Mouse (Mus musculus): ENCODE data around the gene Reln. TPM values are rescaled to one million over a fixed set of nuclear protein-coding genes. Genes with fewer than 3 reads are reported as not detected.

The Reln gene
- polyA plus RNA-seq, 1 experiment from 2014 or later = 18.7 TPM

DNA sequence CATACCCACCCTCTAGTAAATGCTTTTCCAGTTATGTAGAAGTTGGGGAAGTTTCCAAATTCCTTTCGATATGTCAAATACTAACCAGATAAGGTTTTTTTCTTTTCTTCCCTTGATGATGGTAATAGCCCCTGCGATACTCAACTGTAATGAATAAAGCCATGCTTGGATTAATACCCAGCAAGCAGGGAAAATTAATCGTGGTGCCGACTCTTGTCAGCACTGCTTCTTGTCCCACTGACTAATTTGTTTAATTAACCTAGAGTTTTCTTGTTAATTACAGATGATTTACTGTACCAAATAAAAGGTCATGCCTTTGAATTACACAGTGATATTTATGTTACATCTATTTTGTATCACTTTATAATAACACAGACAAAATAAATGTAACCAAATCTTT lies 65.3 kb downstream of the Reln start:
- H3K9ac ChIP-seq = no peak overlapping the region
- H3K36me3 ChIP-seq (replicated peaks) = no peaks in the 10 kb centered on the region
- no peak overlapping the region for H3K27ac ChIP-seq (replicated peaks)
- no peak overlapping the region for H3K4me2 ChIP-seq
- 73% methylated on average over 4 of the region's 4 CpGs for WGBS (ENCODE audit: insufficient replicate concordance)
- no peaks in the 10 kb centered on the region for H3K9me3 ChIP-seq (replicated peaks)
- no peaks in the 10 kb centered on the region for H3K27me3 ChIP-seq
- H3K4me1 ChIP-seq (replicated peaks) = no peaks in the 10 kb centered on the region
- no peak overlapping the region for H3K4me3 ChIP-seq (replicated peaks)
- ATAC-seq (ENCODE audit: insufficient read depth) = no peak

DNA sequence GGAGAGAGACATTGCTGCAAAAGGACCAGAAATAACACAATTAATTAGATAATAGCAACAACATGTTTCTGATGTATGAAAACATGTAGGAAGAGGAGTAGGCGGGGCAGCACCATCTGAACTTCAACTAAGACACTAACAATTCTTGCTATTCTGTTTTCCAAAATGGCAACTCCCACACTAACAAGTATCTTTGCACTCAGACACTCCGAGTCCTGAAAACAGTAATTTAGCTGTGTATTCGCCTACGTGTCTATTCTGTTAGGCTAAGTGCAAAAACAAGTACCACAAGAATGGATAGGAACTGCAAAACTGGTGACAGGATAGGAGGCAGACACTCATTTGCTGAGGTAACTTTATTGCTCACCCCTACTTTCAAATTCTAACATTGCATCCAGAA lies 70.4 kb downstream of the Reln start:
- H3K27ac ChIP-seq (replicated peaks) = no peak overlapping the region
- H3K36me3 ChIP-seq (replicated peaks) = no peaks in the 10 kb centered on the region
- H3K4me3 ChIP-seq (replicated peaks) = no peak overlapping the region
- H3K27me3 ChIP-seq = no peaks in the 10 kb centered on the region
- no peak for ATAC-seq (ENCODE audit: insufficient read depth)
- H3K9me3 ChIP-seq (replicated peaks) = no peaks in the 10 kb centered on the region
- no peak overlapping the region for H3K4me2 ChIP-seq
- no peak overlapping the region for H3K9ac ChIP-seq
- H3K4me1 ChIP-seq (replicated peaks) = no peaks in the 10 kb centered on the region
- 64% methylated on average over 4 of the region's 4 CpGs for WGBS (ENCODE audit: insufficient replicate concordance)

DNA sequence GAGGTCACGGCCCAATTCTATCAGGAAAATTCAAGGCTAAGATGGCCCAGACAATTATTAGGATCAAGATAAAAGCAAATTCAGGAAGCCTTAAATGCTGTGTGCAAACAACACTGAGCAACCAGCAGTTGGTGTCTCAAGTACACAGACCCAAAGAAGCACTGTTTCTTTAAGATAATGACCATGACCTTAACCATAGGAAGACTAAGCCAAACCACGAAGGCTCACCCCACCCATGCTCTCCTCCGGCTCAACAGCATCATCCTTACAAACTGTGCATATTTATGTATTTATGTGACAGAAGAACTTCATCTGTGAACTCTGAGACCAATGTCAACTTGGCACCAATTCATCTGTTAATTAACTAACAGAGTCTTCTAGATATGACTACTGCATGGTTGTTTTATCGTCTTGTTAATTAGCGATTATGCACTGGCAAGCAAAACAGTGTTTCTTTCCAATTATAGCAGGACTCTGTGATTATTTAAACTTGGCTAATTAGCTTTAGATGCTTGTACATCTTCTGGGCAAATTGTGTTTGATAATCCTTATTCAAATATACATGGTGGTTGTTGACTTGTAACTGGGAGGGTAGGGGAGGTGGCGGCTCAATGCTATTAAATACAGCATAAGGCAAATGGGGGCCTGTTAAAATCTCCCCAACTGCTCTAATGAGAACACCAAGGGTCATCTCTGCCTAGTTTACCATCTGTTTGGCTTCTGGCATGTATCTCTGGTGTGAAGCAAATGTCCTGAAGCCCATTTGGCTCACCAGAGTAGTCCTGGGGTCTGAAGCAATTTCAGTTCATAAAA lies 77.8 kb downstream of the Reln start:
- Histone ChIP-seq H3K9ac (no peak overlapping the region), H3K4me3 (replicated peaks) (no peak overlapping the region), H3K9me3 (replicated peaks) (no peaks in the 10 kb centered on the region), H3K36me3 (replicated peaks) (no peaks in the 10 kb centered on the region), H3K4me1 (replicated peaks) (no peaks in the 10 kb centered on the region), H3K4me2 (no peak overlapping the region), H3K27me3 (no peaks in the 10 kb centered on the region), H3K27ac (replicated peaks) (no peak overlapping the region)
- ATAC-seq (ENCODE audit: insufficient read depth) = no peak
- WGBS (ENCODE audit: insufficient replicate concordance) = 47% methylated on average over 6 of the region's 6 CpGs

DNA sequence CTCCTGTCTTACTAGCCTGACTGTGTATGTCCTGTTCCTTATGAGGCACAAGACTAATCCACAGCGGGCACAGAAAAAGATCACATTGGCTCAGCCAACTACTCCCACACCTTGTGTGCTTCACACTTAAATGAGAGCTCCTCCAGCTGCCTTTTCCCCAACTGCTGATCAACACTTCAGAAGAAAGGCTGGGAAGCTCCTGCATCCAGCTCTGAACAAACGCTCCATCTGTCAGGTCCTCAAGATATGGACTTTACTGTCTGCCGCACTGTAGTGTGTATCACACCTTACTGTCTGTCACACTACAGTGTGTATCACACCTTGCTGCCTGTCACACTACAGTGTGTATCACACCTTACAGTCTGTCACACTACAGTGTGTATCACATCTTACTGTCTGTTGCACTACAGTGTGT lies 82.1 kb downstream of the Reln start:
- Histone ChIP-seq H3K27me3 (no peaks in the 10 kb centered on the region), H3K9ac (no peak overlapping the region), H3K9me3 (replicated peaks) (no peaks in the 10 kb centered on the region), H3K4me1 (replicated peaks) (no peaks in the 10 kb centered on the region), H3K4me3 (replicated peaks) (no peak overlapping the region), H3K27ac (replicated peaks) (no peak overlapping the region), H3K36me3 (replicated peaks) (no peaks in the 10 kb centered on the region), H3K4me2 (no peak overlapping the region)
- ATAC-seq (ENCODE audit: insufficient read depth) = no peak
- WGBS (ENCODE audit: insufficient replicate concordance) = 65% methylated on average over 3 of the region's 3 CpGs

- Histone ChIP-seq H3K4me2 (no peak overlapping the region), H3K27ac (replicated peaks) (no peak overlapping the region), H3K9me3 (replicated peaks) (no peaks in the 10 kb centered on the region), H3K27me3 (no peaks in the 10 kb centered on the region), H3K36me3 (replicated peaks) (no peaks in the 10 kb centered on the region), H3K4me3 (replicated peaks) (no peak overlapping the region), H3K9ac (no peak overlapping the region), H3K4me1 (replicated peaks) (no peaks in the 10 kb centered on the region)
- WGBS (ENCODE audit: insufficient replicate concordance) = 80% methylated on average over 3 of the region's 3 CpGs
- ATAC-seq (ENCODE audit: insufficient read depth) = no peak
These were observed 89.2 kb downstream of the Reln start for GRCm38 (mm10) chr5:22255346-22255745.

DNA sequence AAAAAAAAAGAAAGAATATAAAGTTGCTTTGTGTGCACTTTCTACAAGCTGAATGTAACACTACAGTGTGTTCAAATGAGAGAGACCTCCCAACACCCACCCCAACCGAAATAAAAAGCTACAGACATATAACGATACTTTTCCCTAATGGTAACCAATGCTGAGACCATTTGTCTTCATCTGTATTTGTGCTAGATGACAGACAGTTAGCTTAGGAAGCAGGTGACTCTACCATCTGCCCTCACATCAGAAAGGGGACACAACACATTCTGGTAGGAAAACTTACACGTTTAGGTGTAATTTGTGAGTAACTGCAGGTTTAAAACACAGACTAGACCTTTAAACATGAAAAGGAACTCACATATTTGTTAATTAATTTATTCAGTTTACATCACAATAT lies 90.6 kb downstream of the Reln start:
- Histone ChIP-seq H3K27me3 (no peaks in the 10 kb centered on the region), H3K4me1 (replicated peaks) (no peaks in the 10 kb centered on the region), H3K36me3 (replicated peaks) (no peaks in the 10 kb centered on the region), H3K9ac (no peak overlapping the region), H3K4me2 (no peak overlapping the region), H3K27ac (replicated peaks) (no peak overlapping the region), H3K4me3 (replicated peaks) (no peak overlapping the region), H3K9me3 (replicated peaks) (no peaks in the 10 kb centered on the region)
- WGBS (ENCODE audit: insufficient replicate concordance) = 53% methylated on average over 3 of the region's 3 CpGs
- ATAC-seq (ENCODE audit: insufficient read depth) = no peak

DNA sequence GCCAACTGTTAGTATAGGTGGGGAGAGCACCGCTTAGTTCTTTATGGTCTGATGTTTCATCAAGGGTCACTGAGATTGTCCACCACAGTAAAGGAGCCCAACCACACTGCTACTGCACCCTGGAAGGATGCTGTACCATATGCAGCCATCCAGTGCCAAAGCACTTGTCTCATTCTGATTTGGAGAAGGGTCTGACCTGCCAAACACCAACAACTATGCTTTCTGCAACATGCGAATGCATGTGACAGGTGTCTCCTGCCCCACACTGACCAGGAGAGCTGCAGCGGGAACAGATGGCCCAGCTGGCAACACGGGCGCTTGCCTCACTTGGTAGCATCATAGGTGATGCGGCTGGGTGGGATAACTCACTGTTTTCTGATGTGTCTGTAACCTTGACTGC lies 91.2 kb downstream of the Reln start:
- no peak overlapping the region for H3K4me2 ChIP-seq
- ATAC-seq (ENCODE audit: insufficient read depth) = no peak
- H3K27me3 ChIP-seq = no peaks in the 10 kb centered on the region
- 74% methylated on average over 6 of the region's 6 CpGs for WGBS (ENCODE audit: insufficient replicate concordance)
- no peaks in the 10 kb centered on the region for H3K9me3 ChIP-seq (replicated peaks)
- H3K4me1 ChIP-seq (replicated peaks) = no peaks in the 10 kb centered on the region
- H3K4me3 ChIP-seq (replicated peaks) = no peak overlapping the region
- no peak overlapping the region for H3K9ac ChIP-seq
- no peaks in the 10 kb centered on the region for H3K36me3 ChIP-seq (replicated peaks)
- H3K27ac ChIP-seq (replicated peaks) = no peak overlapping the region

- Histone ChIP-seq H3K36me3 (replicated peaks) (no peaks in the 10 kb centered on the region), H3K9me3 (replicated peaks) (no peaks in the 10 kb centered on the region), H3K9ac (no peak overlapping the region), H3K4me2 (no peak overlapping the region), H3K27ac (replicated peaks) (no peak overlapping the region), H3K27me3 (no peaks in the 10 kb centered on the region), H3K4me3 (replicated peaks) (no peak overlapping the region), H3K4me1 (replicated peaks) (no peaks in the 10 kb centered on the region)
- WGBS (ENCODE audit: insufficient replicate concordance) = 61% methylated on average over 6 of the region's 6 CpGs
- ATAC-seq (ENCODE audit: insufficient read depth) = no peak
These were observed 96.7 kb downstream of the Reln start for GRCm38 (mm10) chr5:22247850-22248249.

DNA sequence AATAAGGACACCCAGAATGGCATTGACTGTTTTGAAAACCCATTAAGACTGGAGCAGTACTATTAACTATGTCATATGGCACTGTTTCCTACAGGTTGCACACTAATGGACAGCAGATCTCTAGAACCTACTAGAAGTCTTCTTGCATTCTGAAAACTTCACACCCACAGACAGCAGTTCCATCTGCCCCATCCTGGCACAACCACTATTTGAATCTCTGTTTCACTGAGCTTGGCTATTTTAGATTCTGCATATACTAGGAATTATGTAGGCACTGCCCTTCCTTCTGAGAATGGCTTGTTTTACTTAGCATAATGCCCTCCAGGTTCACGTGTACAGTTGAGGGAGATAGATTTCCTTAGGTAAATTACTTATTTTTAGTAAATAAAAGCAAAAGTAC lies 99.4 kb downstream of the Reln start:
- Histone ChIP-seq H3K27ac (replicated peaks) (no peak overlapping the region), H3K9ac (no peak overlapping the region), H3K4me1 (replicated peaks) (no peaks in the 10 kb centered on the region), H3K27me3 (no peaks in the 10 kb centered on the region), H3K9me3 (replicated peaks) (no peaks in the 10 kb centered on the region), H3K4me2 (no peak overlapping the region), H3K4me3 (replicated peaks) (no peak overlapping the region), H3K36me3 (replicated peaks) (no peaks in the 10 kb centered on the region)
- ATAC-seq (ENCODE audit: insufficient read depth) = no peak
- WGBS (ENCODE audit: insufficient replicate concordance) = 47% methylated on average over 1 of the region's 1 CpGs

- 56% methylated on average over 2 of the region's 2 CpGs for WGBS (ENCODE audit: insufficient replicate concordance)
- Histone ChIP-seq H3K4me2 (no peak overlapping the region), H3K9me3 (replicated peaks) (no peaks in the 10 kb centered on the region), H3K27ac (replicated peaks) (no peak overlapping the region), H3K4me1 (replicated peaks) (no peaks in the 10 kb centered on the region), H3K4me3 (replicated peaks) (no peak overlapping the region), H3K27me3 (no peaks in the 10 kb centered on the region), H3K9ac (no peak overlapping the region), H3K36me3 (replicated peaks) (no peaks in the 10 kb centered on the region)
- no peak for ATAC-seq (ENCODE audit: insufficient read depth)
These were observed 101.0 kb downstream of the Reln start for GRCm38 (mm10) chr5:22243538-22243937.

DNA sequence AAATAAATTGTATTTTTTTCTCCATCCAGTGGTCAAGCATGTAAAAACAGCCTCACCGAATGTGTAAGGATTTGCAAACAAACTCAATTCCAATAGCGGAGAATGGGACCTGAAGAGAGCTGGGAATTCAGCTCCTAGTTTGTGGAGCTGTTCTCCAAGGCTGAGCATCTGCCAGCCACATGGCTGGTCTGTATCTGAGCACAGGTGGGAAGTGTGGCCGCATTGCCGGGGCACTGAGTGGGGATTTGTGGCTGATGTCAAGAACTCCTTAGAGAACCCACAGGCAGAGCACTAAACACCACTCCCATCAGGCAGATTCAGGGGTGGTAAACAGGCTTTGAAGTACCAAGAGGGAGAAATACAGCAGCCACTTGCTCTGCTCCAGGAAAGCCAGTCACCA lies 102.9 kb downstream of the Reln start:
- Histone ChIP-seq H3K27me3 (no peaks in the 10 kb centered on the region), H3K36me3 (replicated peaks) (no peaks in the 10 kb centered on the region), H3K4me1 (replicated peaks) (no peaks in the 10 kb centered on the region)

GRCm38 (mm10) chr5:22236801-22237200 lies 107.7 kb downstream of the Reln start:
- no peaks in the 10 kb centered on the region for H3K4me1 ChIP-seq (replicated peaks)
- ATAC-seq (ENCODE audit: insufficient read depth) = no peak
- no peaks in the 10 kb centered on the region for H3K36me3 ChIP-seq (replicated peaks)
- no peak overlapping the region for H3K9ac ChIP-seq
- WGBS (ENCODE audit: insufficient replicate concordance) = 52% methylated on average over 6 of the region's 6 CpGs
- no peaks in the 10 kb centered on the region for H3K27me3 ChIP-seq
- H3K4me2 ChIP-seq = no peak overlapping the region
- H3K4me3 ChIP-seq (replicated peaks) = no peak overlapping the region
- no peaks in the 10 kb centered on the region for H3K9me3 ChIP-seq (replicated peaks)
- H3K27ac ChIP-seq (replicated peaks) = no peak overlapping the region

More for the DNA sequence above, 102.9 kb downstream of the Reln start:
- WGBS (ENCODE audit: insufficient replicate concordance) = 70% methylated on average over 4 of the region's 4 CpGs
- no peak for ATAC-seq (ENCODE audit: insufficient read depth)
- Histone ChIP-seq H3K27ac (replicated peaks) (no peak overlapping the region), H3K4me2 (no peak overlapping the region), H3K9ac (no peak overlapping the region), H3K4me3 (replicated peaks) (no peak overlapping the region), H3K9me3 (replicated peaks) (no peaks in the 10 kb centered on the region)
